Mouse (Mus musculus): ENCODE measurements around the gene Dnah7a. TPM values are rescaled to one million over a fixed set of nuclear protein-coding genes. Genes with fewer than 3 reads are reported as not detected.
"Not testable (repeated sequence)": the region's sequence is repeated elsewhere in the genome, so short reads cannot be mapped to it uniquely, and the experiment has no call there.

The Dnah7a gene
- polyA plus RNA-seq, 1 experiment from 2014 or later: 0.77 TPM

DNA sequence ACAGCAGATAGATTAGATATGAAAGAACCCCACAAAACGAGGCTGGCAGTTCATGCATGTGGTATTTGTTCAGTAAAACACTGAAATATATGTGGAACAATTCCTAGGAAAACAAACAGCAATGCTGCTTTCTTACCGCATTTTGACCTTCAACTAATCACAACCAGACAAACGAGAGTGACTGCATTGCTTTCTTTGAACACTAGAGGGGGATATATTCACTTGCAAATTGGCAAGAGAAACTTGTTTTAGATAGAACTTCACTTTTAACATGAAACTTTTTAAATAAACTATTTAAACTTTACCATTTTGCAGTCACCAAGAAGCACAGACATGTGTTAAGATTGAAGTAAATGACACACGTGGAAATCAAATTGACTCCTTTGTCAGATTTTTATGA is 8.9 kb upstream of the Dnah7a start:
- no peak overlapping the region for H3K4me3 ChIP-seq (ENCODE audit: low read depth, low read length)
- H3K27ac ChIP-seq (ENCODE audit: low read depth): no peak overlapping the region
- DNase-seq (ENCODE audit: low spot score) (no peak), ATAC-seq (replicated peaks; ENCODE audit: low FRiP score, low TSS enrichment, low read depth) (no peak)
- H3K36me3 ChIP-seq (ENCODE audit: control insufficient read depth, insufficient read depth, low read length): no peaks in the 10 kb centered on the region
- H3K9ac ChIP-seq (ENCODE audit: low read length): no peak overlapping the region
- no peaks in the 10 kb centered on the region for H3K4me1 ChIP-seq (replicated peaks; ENCODE audit: control insufficient read depth, insufficient read depth, low read length)
- 4% methylated on average over 4 of the region's 4 CpGs for WGBS
- H3K4me2 ChIP-seq (ENCODE audit: low read length): no peak overlapping the region
- no peaks in the 10 kb centered on the region for H3K27me3 ChIP-seq (replicated peaks; ENCODE audit: control insufficient read depth, insufficient read depth, low read length)
- H3K9me3 ChIP-seq (ENCODE audit: control insufficient read depth, low read length): no peaks in the 10 kb centered on the region

DNA sequence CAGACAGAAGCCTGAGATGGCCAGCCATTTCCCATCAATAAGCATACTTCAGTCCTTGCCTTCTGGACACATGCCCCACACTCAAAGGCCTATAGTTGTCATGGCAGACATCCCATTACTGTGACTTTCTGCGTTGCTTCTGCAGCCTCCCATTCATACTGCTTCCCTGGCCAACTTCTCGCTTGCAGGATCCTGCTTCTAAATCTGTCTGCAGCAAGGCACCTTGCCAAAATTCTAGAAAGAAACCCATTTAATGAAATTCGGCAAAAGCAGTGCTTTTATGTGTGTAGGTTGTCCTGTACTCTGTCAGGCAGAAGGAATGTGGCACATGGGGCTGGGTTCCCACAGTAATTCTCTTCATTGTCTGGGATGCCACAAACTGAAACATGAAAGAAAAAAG is 6.8 kb upstream of the Dnah7a start:
- H3K4me1 ChIP-seq (replicated peaks; ENCODE audit: control insufficient read depth, insufficient read depth, low read length); H3K4me2 ChIP-seq (ENCODE audit: low read length); H3K9ac ChIP-seq (ENCODE audit: low read length); H3K27me3 ChIP-seq (replicated peaks; ENCODE audit: control insufficient read depth, insufficient read depth, low read length); DNase-seq (ENCODE audit: low spot score); H3K36me3 ChIP-seq (ENCODE audit: control insufficient read depth, insufficient read depth, low read length); H3K9me3 ChIP-seq (ENCODE audit: control insufficient read depth, low read length); H3K27ac ChIP-seq (ENCODE audit: low read depth); ATAC-seq (replicated peaks; ENCODE audit: low FRiP score, low TSS enrichment, low read depth); H3K4me3 ChIP-seq (ENCODE audit: low read depth, low read length): not testable (repeated sequence)
- 52% methylated on average over 2 of the region's 3 CpGs for WGBS

DNA sequence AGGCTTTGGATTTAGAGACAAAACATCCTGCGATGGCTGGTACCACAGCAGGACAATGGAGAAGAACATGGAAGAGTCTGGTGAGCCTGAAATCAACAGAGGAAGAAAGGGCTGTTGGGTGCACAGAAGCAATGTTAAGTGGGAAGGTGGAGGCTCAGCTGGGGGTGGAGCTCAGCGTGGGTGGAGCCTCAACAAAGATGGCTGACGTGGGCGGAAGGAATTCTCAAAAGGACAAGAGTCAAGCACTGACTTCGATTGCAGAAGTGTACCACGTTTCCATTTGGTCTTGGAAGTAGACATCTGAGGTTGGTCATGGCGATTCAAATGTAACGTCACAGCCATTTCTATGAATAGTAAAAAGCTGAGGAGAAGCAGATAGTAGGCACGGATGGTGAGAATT is 4.5 kb upstream of the Dnah7a start:
- H3K27me3 ChIP-seq (replicated peaks; ENCODE audit: control insufficient read depth, insufficient read depth, low read length): no peaks in the 10 kb centered on the region
- no peaks in the 10 kb centered on the region for H3K9me3 ChIP-seq (ENCODE audit: control insufficient read depth, low read length)
- ATAC-seq (replicated peaks; ENCODE audit: low FRiP score, low TSS enrichment, low read depth): no peak
- DNase-seq (ENCODE audit: low spot score): no peak
- no peak overlapping the region for H3K4me2 ChIP-seq (ENCODE audit: low read length)
- no peak overlapping the region for H3K4me3 ChIP-seq (ENCODE audit: low read depth, low read length)
- H3K4me1 ChIP-seq (replicated peaks; ENCODE audit: control insufficient read depth, insufficient read depth, low read length): no peaks in the 10 kb centered on the region
- H3K9ac ChIP-seq (ENCODE audit: low read length): no peak overlapping the region
- WGBS: 92% methylated on average over 9 of the region's 9 CpGs
- H3K36me3 ChIP-seq (ENCODE audit: control insufficient read depth, insufficient read depth, low read length): no peaks in the 10 kb centered on the region
- H3K27ac ChIP-seq (ENCODE audit: low read depth): no peak overlapping the region

DNA sequence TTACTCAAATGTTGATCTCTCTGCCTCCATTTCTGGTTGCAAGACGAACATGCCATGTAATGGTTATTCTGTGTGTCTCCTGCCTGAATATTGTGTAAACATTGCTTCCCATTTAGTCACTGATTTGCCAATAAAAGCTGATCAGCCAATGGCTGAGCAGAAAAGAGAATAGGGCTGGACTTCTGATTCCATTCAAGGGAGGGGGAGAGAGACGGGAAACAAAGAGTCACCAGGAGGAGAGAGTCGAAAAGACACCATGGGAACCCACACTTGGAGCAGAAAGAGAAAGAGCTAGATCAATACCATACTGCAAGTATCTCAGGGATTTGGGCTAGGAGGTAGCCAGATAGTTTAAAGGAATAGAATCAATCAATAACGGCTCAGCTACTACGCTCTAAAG is 3.0 kb upstream of the Dnah7a start:
- not testable (repeated sequence) for H3K4me2 ChIP-seq (ENCODE audit: low read length); ATAC-seq (replicated peaks; ENCODE audit: low FRiP score, low TSS enrichment, low read depth); H3K27me3 ChIP-seq (replicated peaks; ENCODE audit: control insufficient read depth, insufficient read depth, low read length); H3K36me3 ChIP-seq (ENCODE audit: control insufficient read depth, insufficient read depth, low read length); H3K9me3 ChIP-seq (ENCODE audit: control insufficient read depth, low read length); H3K4me3 ChIP-seq (ENCODE audit: low read depth, low read length); H3K4me1 ChIP-seq (replicated peaks; ENCODE audit: control insufficient read depth, insufficient read depth, low read length); H3K27ac ChIP-seq (ENCODE audit: low read depth); DNase-seq (ENCODE audit: low spot score); H3K9ac ChIP-seq (ENCODE audit: low read length)
- WGBS: 66% methylated on average over 5 of the region's 5 CpGs

DNA sequence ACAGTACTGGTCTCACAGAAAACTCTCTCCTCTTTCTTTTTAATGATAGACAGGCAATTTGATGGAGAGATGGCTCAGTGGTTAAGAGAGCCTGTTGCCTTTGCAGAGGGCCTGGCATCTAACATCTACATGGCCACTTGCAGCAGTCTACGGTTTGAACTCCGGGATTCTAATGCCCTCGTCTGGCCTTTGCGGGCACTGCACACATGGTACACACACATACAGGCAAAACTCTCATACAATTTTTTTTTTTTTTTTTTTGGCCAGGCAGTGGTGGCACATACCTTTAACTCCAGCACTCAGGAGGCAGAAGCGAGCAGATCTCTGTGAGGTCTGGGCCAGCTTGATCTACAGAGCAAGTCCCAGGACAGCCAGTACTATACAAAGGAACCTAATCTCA is 2.4 kb downstream of the Dnah7a start:
- H3K4me3 ChIP-seq (ENCODE audit: low read depth, low read length): no peak overlapping the region
- no peaks in the 10 kb centered on the region for H3K4me1 ChIP-seq (replicated peaks; ENCODE audit: control insufficient read depth, insufficient read depth, low read length)
- H3K9ac ChIP-seq (ENCODE audit: low read length): no peak overlapping the region
- H3K27me3 ChIP-seq (replicated peaks; ENCODE audit: control insufficient read depth, insufficient read depth, low read length): no peaks in the 10 kb centered on the region
- H3K36me3 ChIP-seq (ENCODE audit: control insufficient read depth, insufficient read depth, low read length): no peaks in the 10 kb centered on the region
- no peak overlapping the region for H3K4me2 ChIP-seq (ENCODE audit: low read length)
- WGBS: 91% methylated on average over 5 of the region's 5 CpGs
- H3K9me3 ChIP-seq (ENCODE audit: control insufficient read depth, low read length): no peaks in the 10 kb centered on the region
- ATAC-seq (replicated peaks; ENCODE audit: low FRiP score, low TSS enrichment, low read depth) (no peak), DNase-seq (ENCODE audit: low spot score) (no peak)
- H3K27ac ChIP-seq (ENCODE audit: low read depth): no peak overlapping the region

DNA sequence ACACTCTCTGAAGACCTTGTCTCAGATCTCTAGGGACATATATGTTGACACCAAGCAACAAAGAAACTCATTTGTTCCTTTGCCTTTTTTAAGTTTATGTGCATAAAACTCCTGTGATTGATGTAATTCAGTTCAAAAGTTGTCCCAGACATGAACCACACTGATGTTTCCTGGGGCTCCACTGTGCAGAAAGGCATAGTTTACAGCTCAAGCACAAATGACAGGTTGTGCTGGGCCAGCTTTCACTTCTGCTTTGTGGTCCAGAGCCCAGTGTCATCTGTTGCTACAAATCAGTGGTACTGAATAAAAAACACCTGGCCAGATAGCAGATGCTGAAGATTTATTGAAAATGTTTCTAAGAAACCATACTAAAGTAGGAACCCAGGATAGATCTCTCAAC is 42.3 kb downstream of the Dnah7a start:
- not testable (repeated sequence) for H3K4me3 ChIP-seq (ENCODE audit: low read depth, low read length); DNase-seq (ENCODE audit: low spot score); H3K27me3 ChIP-seq (replicated peaks; ENCODE audit: control insufficient read depth, insufficient read depth, low read length); H3K4me1 ChIP-seq (replicated peaks; ENCODE audit: control insufficient read depth, insufficient read depth, low read length); ATAC-seq (replicated peaks; ENCODE audit: low FRiP score, low TSS enrichment, low read depth); H3K27ac ChIP-seq (ENCODE audit: low read depth); H3K9me3 ChIP-seq (ENCODE audit: control insufficient read depth, low read length); H3K4me2 ChIP-seq (ENCODE audit: low read length); H3K36me3 ChIP-seq (ENCODE audit: control insufficient read depth, insufficient read depth, low read length); H3K9ac ChIP-seq (ENCODE audit: low read length)

DNA sequence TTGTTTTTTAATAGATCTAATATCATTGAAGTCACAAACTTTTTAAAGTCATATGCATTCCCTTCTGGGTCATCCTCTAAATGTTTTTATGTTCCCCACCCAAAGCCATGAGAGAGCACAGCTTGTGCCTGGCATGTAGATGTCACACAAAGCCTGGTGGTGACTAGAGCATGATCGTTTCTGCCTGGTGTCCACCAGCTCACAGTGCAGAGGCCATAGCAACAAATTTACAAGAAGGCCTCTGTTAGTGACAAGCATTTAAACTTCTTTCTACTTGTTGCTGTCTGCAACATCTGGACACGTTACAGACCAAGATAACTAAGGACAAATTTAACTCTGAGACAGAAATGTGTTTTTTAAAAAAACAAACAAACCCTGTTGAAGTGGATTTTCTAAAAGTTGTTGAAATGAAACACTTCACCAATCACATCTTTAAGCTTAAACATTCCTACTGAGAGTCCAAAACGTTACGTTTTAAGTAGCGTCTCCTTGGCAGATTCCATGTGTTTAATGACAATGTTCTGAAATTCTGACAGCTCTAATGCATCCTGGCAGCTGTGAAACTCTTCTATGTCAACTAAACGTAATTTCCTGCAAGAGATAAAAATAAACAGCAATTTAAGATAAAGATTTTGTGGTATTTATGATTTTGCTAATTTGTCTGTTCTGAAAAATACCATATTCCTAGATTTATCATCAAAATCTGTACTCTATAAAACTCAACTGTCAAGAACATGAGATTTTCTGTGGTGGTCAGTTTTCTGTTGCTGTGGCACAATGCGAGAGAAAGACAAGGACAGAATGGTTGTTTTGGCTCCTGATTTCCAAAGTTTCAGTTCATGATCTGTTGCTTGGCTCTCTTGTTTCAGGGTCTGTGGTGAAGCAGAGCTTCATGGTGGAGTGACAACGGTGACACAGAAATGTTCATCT is 66.5 kb downstream of the Dnah7a start:
- DNase-seq (ENCODE audit: low spot score): no peak
- H3K36me3 ChIP-seq (ENCODE audit: control insufficient read depth, insufficient read depth, low read length): no peaks in the 10 kb centered on the region
- 31% methylated on average over 8 of the region's 8 CpGs for WGBS
- H3K4me2 ChIP-seq (ENCODE audit: low read length): no peak overlapping the region
- no peak overlapping the region for H3K27ac ChIP-seq (ENCODE audit: low read depth)
- H3K9ac ChIP-seq (ENCODE audit: low read length): no peak overlapping the region
- H3K4me3 ChIP-seq (ENCODE audit: low read depth, low read length): no peak overlapping the region
- ATAC-seq (replicated peaks; ENCODE audit: low FRiP score, low TSS enrichment, low read depth): no peak
- H3K27me3 ChIP-seq (replicated peaks; ENCODE audit: control insufficient read depth, insufficient read depth, low read length): no peaks in the 10 kb centered on the region
- H3K4me1 ChIP-seq (replicated peaks; ENCODE audit: control insufficient read depth, insufficient read depth, low read length): no peaks in the 10 kb centered on the region
- H3K9me3 ChIP-seq (ENCODE audit: control insufficient read depth, low read length): no peaks in the 10 kb centered on the region

DNA sequence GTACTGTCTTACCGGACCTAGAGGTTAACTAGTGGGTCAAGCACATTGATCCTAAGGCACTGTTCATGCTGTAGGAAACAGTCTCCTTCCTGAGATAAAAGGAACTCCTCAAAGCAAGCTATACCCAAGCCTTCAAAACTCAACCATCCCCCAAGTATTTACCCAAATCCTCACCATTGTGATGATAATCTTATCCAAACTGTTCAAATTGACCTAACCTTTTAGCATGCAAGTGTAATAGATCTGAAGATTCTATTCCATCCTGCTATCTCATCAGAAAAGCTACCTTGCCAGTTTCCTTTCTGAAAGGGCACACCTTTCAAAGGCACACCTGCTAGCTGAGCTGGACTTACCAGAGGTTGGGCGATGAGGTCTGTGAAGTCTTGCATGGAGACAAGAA is 70.9 kb downstream of the Dnah7a start:
- H3K9me3 ChIP-seq (ENCODE audit: control insufficient read depth, low read length); H3K4me2 ChIP-seq (ENCODE audit: low read length); H3K27me3 ChIP-seq (replicated peaks; ENCODE audit: control insufficient read depth, insufficient read depth, low read length); H3K4me3 ChIP-seq (ENCODE audit: low read depth, low read length); DNase-seq (ENCODE audit: low spot score); ATAC-seq (replicated peaks; ENCODE audit: low FRiP score, low TSS enrichment, low read depth); H3K4me1 ChIP-seq (replicated peaks; ENCODE audit: control insufficient read depth, insufficient read depth, low read length); H3K36me3 ChIP-seq (ENCODE audit: control insufficient read depth, insufficient read depth, low read length); H3K27ac ChIP-seq (ENCODE audit: low read depth); H3K9ac ChIP-seq (ENCODE audit: low read length): not testable (repeated sequence)
- WGBS: 71% methylated on average over 2 of the region's 2 CpGs

DNA sequence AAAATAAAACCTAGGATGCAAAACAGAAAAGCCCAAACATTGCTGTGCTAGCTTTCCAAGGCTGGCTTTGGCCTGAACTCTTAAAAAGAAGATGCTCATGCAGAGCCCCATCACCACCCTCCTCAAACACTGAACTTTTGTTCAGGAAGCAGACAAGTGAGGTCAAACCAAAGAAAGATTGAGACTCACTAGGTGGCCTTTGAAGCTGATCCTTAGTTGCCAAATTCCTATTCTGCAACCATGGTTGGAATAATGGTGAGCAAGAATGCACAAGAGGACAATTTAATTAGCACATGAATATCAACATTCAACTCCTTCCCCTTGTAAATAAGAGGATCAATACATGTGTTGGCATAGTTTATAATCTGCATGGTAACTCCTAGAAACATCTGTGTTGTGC is 74.5 kb downstream of the Dnah7a start:
- not testable (repeated sequence) for DNase-seq (ENCODE audit: low spot score); H3K36me3 ChIP-seq (ENCODE audit: control insufficient read depth, insufficient read depth, low read length); H3K9ac ChIP-seq (ENCODE audit: low read length); H3K27ac ChIP-seq (ENCODE audit: low read depth); H3K4me1 ChIP-seq (replicated peaks; ENCODE audit: control insufficient read depth, insufficient read depth, low read length); ATAC-seq (replicated peaks; ENCODE audit: low FRiP score, low TSS enrichment, low read depth); H3K9me3 ChIP-seq (ENCODE audit: control insufficient read depth, low read length); H3K27me3 ChIP-seq (replicated peaks; ENCODE audit: control insufficient read depth, insufficient read depth, low read length); H3K4me2 ChIP-seq (ENCODE audit: low read length); H3K4me3 ChIP-seq (ENCODE audit: low read depth, low read length)
